Mouse (Mus musculus) heart, embryonic 13.5 days (tissue): ENCODE measurements around the gene Unc5c. TPM values are rescaled to one million over a fixed set of nuclear protein-coding genes. Genes with fewer than 3 reads are reported as not detected.

Experiments
- ATAC-seq: fragments of 200-750 bp; cut with Nextera tagmentation; 2 replicates; pipeline ENCODE4 v1.8.0; 2017; ENCODE audit warnings: moderate TSS enrichment; ENCODE audit not compliant: insufficient number of reproducible peaks, low FRiP score, low TSS enrichment; ENCODE audit errors: extremely low read depth
- H3K27ac ChIP-seq: fragments of 300-500 bp; sonication (generic); replicated peaks from 2 replicates; pipeline ENCODE4 v1.5.1; 2015; ENCODE audit warnings: moderate library complexity, mild to moderate bottlenecking, inconsistent platforms
- H3K27me3 ChIP-seq: fragments of 300-500 bp; sonication (generic); replicated peaks from 2 replicates; pipeline ENCODE4 v1.6.1; 2015; ENCODE audit warnings: mild to moderate bottlenecking, inconsistent platforms
- H3K36me3 ChIP-seq: fragments of 300-500 bp; sonication (generic); 2 replicates; pipeline ENCODE4 v1.6.1; 2015; ENCODE audit warnings: mild to moderate bottlenecking, inconsistent platforms
- H3K4me1 ChIP-seq: fragments of 300-500 bp; sonication (generic); 2 replicates; pipeline ENCODE4 v1.6.1; 2015; ENCODE audit warnings: inconsistent platforms
- H3K4me2 ChIP-seq: fragments of 300-500 bp; sonication (generic); 2 replicates; pipeline ENCODE4 v1.6.1; 2015; ENCODE audit warnings: inconsistent platforms, mild to moderate bottlenecking, moderate library complexity
- H3K4me3 ChIP-seq: fragments of 300-500 bp; sonication (generic); 2 replicates; pipeline ENCODE4 v1.5.1; 2015; ENCODE audit warnings: moderate library complexity, mild to moderate bottlenecking, inconsistent platforms
- H3K9ac ChIP-seq: fragments of 300-500 bp; sonication (generic); 2 replicates; pipeline ENCODE4 v1.6.1; 2015; ENCODE audit warnings: inconsistent platforms, mild to moderate bottlenecking, moderate library complexity
- H3K9me3 ChIP-seq: fragments of 300-500 bp; sonication (generic); 2 replicates; pipeline ENCODE4 v1.6.1; 2016; ENCODE audit warnings: inconsistent platforms
- WGBS: fragments of 180-500 bp; shearing (Covaris S2); methylation state at CpG from one replicate; pipeline ENCODE4 v1.1.7; 2015; ENCODE audit warnings: mixed read lengths; 5-methylcytosine and 5-hydroxymethylcytosine counted together
- polyA plus RNA-seq: library from polyadenylated mRNA; unstranded; fragments of >200 nt; fragmentation: Nextera tagmentation; extraction: Ambion mirVana; gene quantifications from 2 replicates; pipeline ENCODE4 v1.2.1, GENCODE M21; 2015

Unc5c gene
- polyA plus RNA-seq, 1 experiment from 2014 or later: 4.8 TPM

- H3K9ac ChIP-seq: no peak overlapping the region
- H3K36me3 ChIP-seq: no peaks in the 10 kb centered on the region
- H3K27me3 ChIP-seq: no peaks in the 10 kb centered on the region
- H3K4me1 ChIP-seq: no peaks in the 10 kb centered on the region
- no peak overlapping the region for H3K4me3 ChIP-seq
- no peak overlapping the region for H3K27ac ChIP-seq
- H3K4me2 ChIP-seq: no peak overlapping the region
- no peaks in the 10 kb centered on the region for H3K9me3 ChIP-seq
- no peak for ATAC-seq
- 64% methylated on average over 2 of the region's 2 CpGs for WGBS
These were observed 259.5 kb downstream of the Unc5c start for GRCm38 (mm10) chr3:141724499-141724898.

- no peaks in the 10 kb centered on the region for H3K4me1 ChIP-seq
- no peak overlapping the region for H3K27ac ChIP-seq
- no peak overlapping the region for H3K4me2 ChIP-seq
- no peaks in the 10 kb centered on the region for H3K9me3 ChIP-seq
- H3K27me3 ChIP-seq: no peaks in the 10 kb centered on the region
- no peaks in the 10 kb centered on the region for H3K36me3 ChIP-seq
- no peak overlapping the region for H3K4me3 ChIP-seq
- 87% methylated on average over 1 of the region's 1 CpGs for WGBS
- no peak overlapping the region for H3K9ac ChIP-seq
- no peak for ATAC-seq
These were observed 260.4 kb downstream of the Unc5c start for GRCm38 (mm10) chr3:141725432-141725831.

DNA sequence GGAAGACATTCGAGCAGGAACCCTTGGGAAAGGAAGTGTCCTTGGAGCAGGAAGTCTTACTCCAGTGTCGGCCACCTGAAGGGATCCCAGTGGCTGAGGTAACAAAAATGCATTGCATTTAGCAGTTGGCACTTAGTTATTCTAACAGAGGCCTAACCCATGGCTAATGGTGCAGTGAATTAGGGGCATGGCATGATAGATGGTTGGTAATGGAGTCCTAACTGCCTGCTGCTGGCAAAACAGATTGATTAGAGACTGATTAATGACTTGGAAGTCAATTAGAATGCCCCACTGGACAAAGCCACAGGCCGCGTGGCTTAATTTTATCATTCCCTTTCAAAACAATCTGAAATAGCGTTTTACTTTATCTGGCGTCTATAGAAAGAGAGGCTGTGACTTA is 268.8 kb downstream of the Unc5c start:
- Histone ChIP-seq H3K9ac (no peak overlapping the region), H3K27ac (no peak overlapping the region), H3K4me3 (no peak overlapping the region), H3K4me1 (no peaks in the 10 kb centered on the region), H3K9me3 (no peaks in the 10 kb centered on the region), H3K4me2 (no peak overlapping the region), H3K36me3 (no peaks in the 10 kb centered on the region), H3K27me3 (no peaks in the 10 kb centered on the region)
- WGBS: 74% methylated on average over 6 of the region's 6 CpGs
- no peak for ATAC-seq

- no peak overlapping the region for H3K4me2 ChIP-seq
- H3K36me3 ChIP-seq: no peaks in the 10 kb centered on the region
- no peaks in the 10 kb centered on the region for H3K4me1 ChIP-seq
- H3K4me3 ChIP-seq: no peak overlapping the region
- H3K27me3 ChIP-seq: no peaks in the 10 kb centered on the region
- no peak overlapping the region for H3K9ac ChIP-seq
- ATAC-seq: no peak
- H3K27ac ChIP-seq: no peak overlapping the region
- H3K9me3 ChIP-seq: no peaks in the 10 kb centered on the region
These were observed 270.3 kb downstream of the Unc5c start for GRCm38 (mm10) chr3:141735285-141735684.

DNA sequence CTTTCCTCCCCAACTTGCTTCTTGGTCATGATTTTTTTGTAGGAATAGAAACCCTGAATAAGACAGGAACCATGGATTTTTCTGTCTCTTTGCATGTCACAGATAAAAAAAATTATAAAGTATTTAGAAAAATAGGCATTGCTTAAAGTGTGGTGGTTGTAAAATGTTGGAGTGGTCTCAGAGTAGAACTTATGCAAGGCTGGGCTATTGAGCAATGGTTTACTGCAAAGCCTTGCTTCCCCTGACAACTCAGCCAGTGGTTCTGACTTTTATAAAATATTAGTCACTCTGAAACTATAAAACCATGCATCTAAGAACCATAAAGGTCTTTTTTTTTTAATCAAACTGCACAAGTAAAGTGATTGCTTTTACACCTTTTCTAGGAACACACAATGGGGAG is 280.3 kb downstream of the Unc5c start:
- Histone ChIP-seq H3K27me3 (no peaks in the 10 kb centered on the region), H3K36me3 (no peaks in the 10 kb centered on the region), H3K4me1 (no peaks in the 10 kb centered on the region), H3K4me2 (no peak overlapping the region), H3K9ac (no peak overlapping the region), H3K27ac (no peak overlapping the region), H3K9me3 (no peaks in the 10 kb centered on the region), H3K4me3 (no peak overlapping the region)
- no peak for ATAC-seq

- no peaks in the 10 kb centered on the region for H3K36me3 ChIP-seq
- H3K27ac ChIP-seq: no peak overlapping the region
- H3K4me1 ChIP-seq: no peaks in the 10 kb centered on the region
- no peak overlapping the region for H3K4me2 ChIP-seq
- H3K4me3 ChIP-seq: no peak overlapping the region
- WGBS: 72% methylated on average over 4 of the region's 4 CpGs
- no peaks in the 10 kb centered on the region for H3K9me3 ChIP-seq
- no peak for ATAC-seq
- H3K9ac ChIP-seq: no peak overlapping the region
- H3K27me3 ChIP-seq: no peaks in the 10 kb centered on the region
These were observed 283.8 kb downstream of the Unc5c start for GRCm38 (mm10) chr3:141748694-141749381.

DNA sequence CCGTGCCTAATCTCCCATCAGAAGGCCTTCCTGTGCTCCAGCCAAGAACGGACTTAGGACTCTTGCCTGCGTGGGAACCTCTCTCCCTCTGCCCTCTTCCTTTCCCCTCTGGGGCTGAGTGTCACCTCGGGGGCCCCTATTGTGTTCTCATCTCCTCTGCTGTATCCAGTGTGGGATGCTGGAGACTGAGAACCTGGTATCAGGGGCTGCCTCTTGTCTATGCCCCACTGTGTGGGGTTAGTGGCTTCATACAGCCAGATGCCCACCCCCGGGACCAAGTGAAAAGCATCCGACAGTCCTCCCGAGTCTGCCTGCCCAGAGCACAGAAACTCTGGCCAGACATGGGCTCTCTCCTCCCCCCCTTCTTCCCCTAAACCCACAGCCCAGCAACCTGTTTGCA is 287.2 kb downstream of the Unc5c start:
- Histone ChIP-seq H3K9ac (no peak overlapping the region), H3K27me3 (no peaks in the 10 kb centered on the region), H3K4me3 (no peak overlapping the region), H3K4me1 (no peaks in the 10 kb centered on the region), H3K4me2 (no peak overlapping the region), H3K9me3 (no peaks in the 10 kb centered on the region), H3K36me3 (no peaks in the 10 kb centered on the region), H3K27ac (no peak overlapping the region)
- WGBS: 65% methylated on average over 7 of the region's 7 CpGs
- no peak for ATAC-seq

GRCm38 (mm10) chr3:141757259-141757658 is 292.2 kb downstream of the Unc5c start:
- Histone ChIP-seq H3K4me3 (no peak overlapping the region), H3K9ac (no peak overlapping the region), H3K9me3 (no peaks in the 10 kb centered on the region), H3K4me2 (no peak overlapping the region), H3K27ac (no peak overlapping the region), H3K36me3 (no peaks in the 10 kb centered on the region), H3K4me1 (no peaks in the 10 kb centered on the region), H3K27me3 (no peaks in the 10 kb centered on the region)
- ATAC-seq: no peak
- 72% methylated on average over 3 of the region's 3 CpGs for WGBS

DNA sequence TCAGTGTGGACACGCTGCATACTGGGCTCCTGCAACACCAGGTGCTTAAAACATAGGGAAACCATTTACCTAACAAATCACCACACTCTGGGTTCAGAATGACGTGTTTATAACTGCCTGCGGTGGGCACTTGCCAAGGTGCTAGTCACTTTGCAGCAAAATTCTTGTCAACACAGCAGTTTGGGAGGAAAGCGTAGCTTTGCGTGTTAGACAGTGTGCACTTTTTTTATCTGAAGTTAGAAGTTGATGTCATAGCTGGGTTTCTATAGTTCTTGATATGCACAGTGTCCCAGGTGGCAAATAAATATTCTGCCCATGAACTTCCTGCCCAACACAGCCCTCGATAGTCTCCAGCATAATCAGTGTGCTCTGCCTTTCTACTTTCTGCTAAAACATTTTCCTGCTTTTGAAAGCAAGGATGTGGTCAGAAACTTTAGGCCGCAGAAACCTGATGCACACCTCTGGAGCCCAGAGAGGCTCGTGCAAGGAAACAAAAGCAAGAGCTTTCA is 313.4 kb downstream of the Unc5c start:
- no peaks in the 10 kb centered on the region for H3K4me1 ChIP-seq
- no peak overlapping the region for H3K9ac ChIP-seq
- H3K4me3 ChIP-seq: no peak overlapping the region
- H3K4me2 ChIP-seq: no peak overlapping the region
- ATAC-seq: no peak
- no peak overlapping the region for H3K27ac ChIP-seq
- no peaks in the 10 kb centered on the region for H3K36me3 ChIP-seq
- no peaks in the 10 kb centered on the region for H3K27me3 ChIP-seq
- WGBS: 64% methylated on average over 8 of the region's 8 CpGs
- H3K9me3 ChIP-seq: no peaks in the 10 kb centered on the region

DNA sequence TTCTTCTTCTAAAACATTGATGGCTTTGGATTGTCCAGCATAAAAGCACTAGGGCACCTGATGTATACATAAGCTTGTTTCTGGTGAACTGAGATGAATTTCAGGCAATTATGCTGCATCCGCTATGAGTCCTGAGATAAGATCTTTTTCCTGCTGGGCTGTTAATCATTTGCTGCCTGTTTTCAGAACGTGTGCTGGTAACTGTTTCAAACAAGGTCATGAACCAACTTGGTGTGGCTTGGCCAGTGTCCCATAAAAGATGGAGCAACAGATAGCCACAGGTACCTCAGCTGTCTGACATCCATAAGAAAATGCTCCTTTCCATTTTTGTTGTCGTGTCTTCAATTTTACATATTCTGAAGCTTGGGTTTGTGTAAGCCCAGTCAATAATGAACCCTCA is 314.2 kb downstream of the Unc5c start:
- Histone ChIP-seq H3K9ac (no peak overlapping the region), H3K27me3 (no peaks in the 10 kb centered on the region), H3K4me2 (no peak overlapping the region), H3K9me3 (no peaks in the 10 kb centered on the region), H3K27ac (no peak overlapping the region), H3K36me3 (no peaks in the 10 kb centered on the region), H3K4me1 (no peaks in the 10 kb centered on the region), H3K4me3 (no peak overlapping the region)
- ATAC-seq: no peak
- 55% methylated on average over 3 of the region's 3 CpGs for WGBS

DNA sequence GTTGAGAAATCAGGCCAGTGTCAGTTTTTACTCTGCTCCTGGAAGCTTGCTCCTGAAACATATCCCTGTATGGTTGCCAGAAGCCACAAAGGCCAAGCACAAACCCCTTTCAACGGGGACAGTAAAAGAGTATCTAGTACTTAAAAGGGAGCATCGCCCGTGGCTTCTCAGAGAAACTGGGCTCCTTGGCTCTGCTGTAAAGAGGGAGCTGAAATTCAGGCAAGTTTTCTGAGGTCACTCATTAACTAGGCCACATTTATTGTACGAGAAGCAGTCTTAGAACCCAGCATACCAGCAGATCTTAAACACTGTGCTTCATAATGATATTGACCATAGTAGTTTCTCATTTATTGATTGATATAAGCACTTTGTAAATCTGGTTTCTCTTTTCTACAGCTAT is 317.5 kb downstream of the Unc5c start:
- ATAC-seq: no peak
- H3K4me1 ChIP-seq: no peaks in the 10 kb centered on the region
- H3K36me3 ChIP-seq: no peaks in the 10 kb centered on the region
- H3K9me3 ChIP-seq: no peaks in the 10 kb centered on the region
- 77% methylated on average over 4 of the region's 4 CpGs for WGBS
- no peak overlapping the region for H3K4me2 ChIP-seq
- no peaks in the 10 kb centered on the region for H3K27me3 ChIP-seq
- H3K9ac ChIP-seq: no peak overlapping the region
- no peak overlapping the region for H3K27ac ChIP-seq
- no peak overlapping the region for H3K4me3 ChIP-seq

- Histone ChIP-seq H3K9me3 (no peaks in the 10 kb centered on the region), H3K27ac (no peak overlapping the region), H3K9ac (no peak overlapping the region), H3K4me3 (no peak overlapping the region), H3K27me3 (no peaks in the 10 kb centered on the region), H3K4me1 (no peaks in the 10 kb centered on the region), H3K4me2 (no peak overlapping the region), H3K36me3 (no peaks in the 10 kb centered on the region)
- no peak for ATAC-seq
- WGBS: 70% methylated on average over 8 of the region's 8 CpGs
These were observed 326.2 kb downstream of the Unc5c start for GRCm38 (mm10) chr3:141791026-141791780.
